Mouse (Mus musculus) C2C12 (cell line): ENCODE measurements at regions not wholly inside any gene's neighbourhood (a gene's known extent, or its start where the extent isn't known, plus 50 kb on each side); places are given as distances from the start of the nearest gene placed in this dataset.

Experiments used
- CEBPB ChIP-seq: IDR thresholded peaks from one replicate; pipeline ENCODE4 v1.6.1; 2011; ENCODE audit warnings: low read depth, mild to moderate bottlenecking, control low read depth, moderate library complexity
- CTCF ChIP-seq: IDR thresholded peaks from one replicate; pipeline ENCODE4 v1.5.1; 2011; ENCODE audit not compliant: control insufficient read depth, insufficient read depth, insufficient read length
- FOSL1 ChIP-seq: IDR thresholded peaks from one replicate; pipeline ENCODE4 v1.8.0; 2011; ENCODE audit warnings: mild to moderate bottlenecking, low read length; ENCODE audit not compliant: poor library complexity, insufficient read depth, severe bottlenecking
- MAX ChIP-seq: IDR thresholded peaks from one replicate; pipeline ENCODE4 v1.6.1; 2011; ENCODE audit warnings: mild to moderate bottlenecking, control low read depth
- MYOG ChIP-seq: IDR thresholded peaks from one replicate; pipeline ENCODE4 v1.6.1; 2011; ENCODE audit not compliant: control insufficient read depth, insufficient read length; ENCODE audit errors: extremely low read depth
- USF1 ChIP-seq: IDR thresholded peaks from one replicate; pipeline ENCODE4 v1.6.1; 2011; ENCODE audit warnings: low read depth, mild to moderate bottlenecking, control low read depth, moderate library complexity

GRCm38 (mm10) chr4:7853121-7853782 lies 385.6 kb downstream of the Car8 start:
- TF ChIP-seq CTCF (no peak), MYOG (no peak), CEBPB (no peak), MAX (no peak), FOSL1 (no peak), USF1 (no peak)
